Mouse (Mus musculus) heart, adult 8-10 months (tissue): ENCODE data around the gene Gpatch8. TPM values are rescaled to one million over a fixed set of nuclear protein-coding genes. Genes with fewer than 3 reads are reported as not detected.
A peak's percentile ranks its signal among the peaks of the same experiment; 100 is the strongest.

ENCODE experiments used
- DNase-seq: peaks from one replicate; pipeline ENCODE4 v3.0.0; 2022; ENCODE audit warnings: low spot score
- total RNA-seq, 4 experiments: library from RNA; stranded (reverse); gene quantifications; 2 replicates each; pipeline ENCODE4 v1.2.4; 2022

Gene Gpatch8
- total RNA-seq, 4 experiments from 2014 or later, result 16.4 to 22.3 (median 17.8) TPM

DNA sequence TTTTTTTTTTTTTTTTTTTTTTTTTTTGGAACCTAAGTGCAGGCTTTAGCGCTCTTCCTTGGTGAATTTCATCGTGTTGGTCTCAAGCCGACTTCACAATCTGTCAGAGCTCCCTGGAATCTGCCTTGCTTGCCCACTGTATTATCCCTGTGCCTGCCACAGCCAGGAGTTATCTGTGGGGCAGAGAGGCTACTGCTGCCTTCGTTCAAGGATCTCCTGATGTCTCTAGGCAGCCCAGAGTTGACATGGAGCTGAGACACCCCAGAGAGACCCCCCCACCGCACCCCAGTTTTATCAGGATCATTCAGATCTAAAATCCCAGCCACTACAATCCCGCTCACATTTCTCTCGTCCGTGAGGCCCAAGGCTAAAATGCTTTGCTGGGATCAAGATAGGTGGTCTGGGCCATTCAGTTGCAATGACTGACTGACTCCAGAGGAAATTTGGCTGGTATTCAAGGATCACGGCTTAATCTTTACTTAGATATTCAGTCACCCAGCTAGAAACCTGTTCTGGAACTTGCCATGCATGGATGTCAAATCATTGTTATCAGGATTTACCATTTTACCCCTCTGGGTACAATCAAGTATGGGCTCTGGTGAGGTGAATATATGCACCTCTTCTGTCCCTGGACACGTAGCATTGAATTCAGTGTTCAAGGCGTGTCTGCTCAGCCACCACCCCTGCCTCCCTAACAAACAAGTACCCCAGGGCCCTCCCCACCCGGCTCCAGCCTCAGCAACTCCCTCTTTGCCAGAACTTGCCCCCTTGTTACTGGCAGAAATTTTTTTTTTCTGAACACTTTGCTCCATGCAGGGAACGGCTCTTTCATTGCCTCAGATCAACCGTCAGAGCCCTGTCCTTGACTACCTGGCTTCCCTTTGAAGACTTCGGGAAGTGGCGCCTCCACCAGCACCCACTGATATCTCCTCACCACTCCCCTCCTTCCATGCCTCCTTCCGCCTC, 106.9 kb downstream of the Gpatch8 start:
- no peak for DNase-seq

DNA sequence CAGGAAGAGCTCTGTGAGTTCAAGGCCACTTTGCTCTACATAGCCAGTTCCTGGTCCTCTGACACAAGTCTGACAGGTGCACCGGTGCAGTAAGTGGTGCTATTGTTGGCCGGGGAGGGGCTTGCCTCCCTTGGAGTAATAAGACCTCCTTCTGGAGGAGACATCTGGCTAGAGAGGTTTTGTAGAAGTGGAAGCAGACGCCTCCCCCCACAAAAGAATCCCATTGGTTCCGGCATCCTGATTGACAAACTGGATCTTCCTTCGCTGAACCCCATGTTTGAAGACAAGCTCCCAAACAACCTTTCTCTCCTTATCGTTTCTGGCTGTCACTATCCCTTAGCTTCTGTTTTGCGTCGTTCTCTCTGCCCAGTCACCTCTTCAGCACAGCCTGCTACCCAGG, 107.9 kb downstream of the Gpatch8 start:
- DNase-seq, result no peak

DNA sequence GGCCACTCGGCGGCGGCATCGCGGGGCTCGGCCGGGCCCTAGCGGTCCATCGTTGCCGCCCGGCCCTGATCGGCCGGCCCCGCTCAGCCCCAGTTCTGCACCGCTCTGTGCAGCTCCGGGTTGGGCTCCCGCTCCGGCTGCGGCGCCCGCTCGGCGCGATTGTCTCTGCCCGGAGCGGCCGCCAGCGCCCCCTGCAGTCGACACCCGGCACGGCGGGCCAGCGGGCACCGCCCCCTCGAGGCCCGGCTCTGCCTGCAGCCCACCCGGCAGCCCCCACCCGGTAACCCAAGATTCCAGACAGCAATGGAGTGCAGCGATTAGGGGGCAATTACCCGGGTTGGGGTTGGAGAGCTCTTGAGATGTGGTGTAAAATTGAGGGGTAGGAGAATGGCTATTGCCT, 108.7 kb downstream of the Gpatch8 start, which contains the start of gene Fam171a2:
Fam171a2 (minus strand) TSS at position 186 of the 400 bp plus-strand sequence.
- peak; percentile 58 for DNase-seq

GRCm38 (mm10) chr11:102446581-102447461, 109.4 kb downstream of the Gpatch8 start:
- no peak for DNase-seq

- no peak for DNase-seq
Observed at GRCm38 (mm10) chr11:102445891-102446361, 110.3 kb downstream of the Gpatch8 start.

DNA sequence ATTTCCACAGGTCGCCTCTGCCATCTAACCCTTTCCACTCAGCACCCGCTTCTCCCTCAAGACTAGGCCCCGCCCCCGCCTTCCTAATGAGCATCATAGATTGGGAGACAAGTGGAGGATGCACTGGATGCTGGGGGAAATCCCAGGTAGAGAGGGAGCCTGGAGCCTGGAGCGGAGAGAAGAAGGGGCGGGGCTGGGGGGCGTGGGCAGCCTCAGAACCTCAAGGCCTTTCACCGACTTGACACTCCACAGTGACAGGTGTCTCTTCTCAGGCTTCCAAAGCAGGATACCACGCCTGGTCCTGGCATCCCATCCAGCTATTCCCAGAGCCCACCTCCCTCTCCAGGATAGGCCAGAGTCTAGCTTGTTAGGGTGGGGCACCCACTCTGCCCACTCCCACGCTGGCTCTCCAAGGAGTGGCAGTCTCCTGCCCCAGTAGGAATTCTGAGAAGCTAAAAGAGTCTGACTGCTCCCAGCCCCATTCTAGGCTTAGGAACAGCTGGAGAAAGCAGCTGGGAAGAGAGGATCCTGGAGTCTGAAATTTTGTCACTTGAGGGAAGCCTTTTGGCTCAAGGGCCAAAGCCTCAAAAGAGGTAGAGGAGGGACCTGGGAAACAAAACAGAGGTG, 110.8 kb downstream of the Gpatch8 start:
- DNase-seq, result no peak

DNA sequence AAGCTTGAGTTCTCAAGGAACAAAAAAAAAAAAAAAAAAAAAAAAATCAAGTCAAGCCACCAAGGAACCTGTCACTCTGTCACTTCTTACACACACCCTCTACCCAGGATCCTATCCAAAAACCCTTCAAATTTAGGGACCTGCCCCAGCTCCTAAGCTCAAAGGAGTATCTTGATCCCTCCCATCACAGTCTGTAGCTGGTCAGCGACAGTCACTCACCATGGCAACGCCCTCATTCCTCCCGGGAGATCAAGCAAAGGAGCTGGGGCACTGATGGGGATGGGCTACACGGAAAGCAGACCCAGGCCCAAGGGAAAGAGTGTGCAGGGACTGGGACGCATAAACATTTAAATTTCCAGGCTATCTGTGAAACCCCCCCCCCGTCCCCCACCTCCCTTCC, 111.4 kb downstream of the Gpatch8 start:
- no peak for DNase-seq

- no peak for DNase-seq
Observed at GRCm38 (mm10) chr11:102444321-102444720, 111.9 kb downstream of the Gpatch8 start.

- no peak for DNase-seq
Observed at GRCm38 (mm10) chr11:102443740-102444139, 112.5 kb downstream of the Gpatch8 start.

DNA sequence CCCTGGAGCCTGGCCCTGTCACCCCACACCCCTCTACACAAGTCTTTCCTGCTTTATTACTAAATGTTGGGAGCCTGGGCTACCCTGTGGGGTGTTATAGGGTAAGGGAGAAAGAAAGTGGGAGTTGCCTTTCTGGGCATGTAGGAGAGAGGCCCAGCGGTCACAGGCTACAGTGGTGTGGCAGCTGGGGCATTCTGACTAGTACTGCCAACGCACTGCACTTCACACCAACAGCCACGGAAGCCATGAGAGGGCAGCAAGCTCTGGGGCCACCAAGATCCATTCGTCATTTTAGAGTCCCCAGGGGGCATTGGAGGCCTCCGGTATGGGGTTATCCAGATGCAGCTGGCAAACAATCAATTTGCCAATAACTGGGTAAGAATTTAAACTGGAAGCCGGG, 114.1 kb downstream of the Gpatch8 start:
- no peak for DNase-seq

- no peak for DNase-seq
Observed at GRCm38 (mm10) chr11:102441434-102441833, 114.8 kb downstream of the Gpatch8 start.

GRCm38 (mm10) chr11:102440255-102440654, 115.9 kb downstream of the Gpatch8 start:
- DNase-seq, result no peak

GRCm38 (mm10) chr11:102439093-102440082, 116.8 kb downstream of the Gpatch8 start:
- DNase-seq, result no peak

DNA sequence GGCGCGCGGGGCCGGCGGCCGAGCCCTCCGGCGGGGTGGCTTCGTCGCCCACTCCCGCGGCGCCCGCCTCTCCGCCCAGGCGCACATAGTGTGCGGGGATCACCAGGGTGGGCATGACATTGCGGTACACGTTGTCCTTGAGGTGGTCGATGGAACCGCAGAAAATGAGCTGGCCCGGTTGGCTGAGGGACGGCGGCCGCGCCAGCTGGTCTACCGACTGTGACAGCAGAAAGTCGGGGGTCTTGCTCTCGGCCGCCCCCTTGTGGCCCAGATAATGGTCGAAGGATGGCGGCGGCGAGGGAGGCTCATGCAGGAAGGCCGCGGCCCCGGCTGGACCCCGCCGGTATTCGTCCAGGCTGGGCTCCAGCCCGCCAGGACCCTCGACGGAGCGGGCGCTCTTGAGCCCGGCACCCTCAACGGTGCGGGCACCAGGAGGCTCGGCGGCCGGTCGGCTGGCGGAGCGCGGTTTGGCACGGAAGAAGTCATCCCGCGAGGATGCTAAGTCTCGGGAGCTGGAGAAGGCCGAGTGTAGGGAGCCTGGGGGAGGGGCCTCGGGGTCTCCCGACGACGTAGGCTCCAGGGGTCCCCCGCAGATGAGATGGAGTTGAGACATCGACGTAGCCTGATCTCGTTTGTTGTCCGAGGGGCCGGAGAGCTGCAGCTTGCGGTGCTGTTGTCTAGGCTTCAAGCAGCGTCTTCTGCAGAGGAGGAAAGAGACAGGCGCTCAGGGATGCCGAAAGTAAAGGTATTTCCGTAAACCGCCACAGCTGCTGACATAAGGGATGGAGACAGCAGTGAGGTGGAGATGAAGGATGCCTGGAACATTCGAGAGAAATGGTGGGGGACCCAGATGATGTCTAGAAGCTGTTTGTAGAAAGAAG, 117.7 kb downstream of the Gpatch8 start:
- no peak for DNase-seq

- no peak for DNase-seq
Observed at GRCm38 (mm10) chr11:102437120-102438061, 118.8 kb downstream of the Gpatch8 start.

DNA sequence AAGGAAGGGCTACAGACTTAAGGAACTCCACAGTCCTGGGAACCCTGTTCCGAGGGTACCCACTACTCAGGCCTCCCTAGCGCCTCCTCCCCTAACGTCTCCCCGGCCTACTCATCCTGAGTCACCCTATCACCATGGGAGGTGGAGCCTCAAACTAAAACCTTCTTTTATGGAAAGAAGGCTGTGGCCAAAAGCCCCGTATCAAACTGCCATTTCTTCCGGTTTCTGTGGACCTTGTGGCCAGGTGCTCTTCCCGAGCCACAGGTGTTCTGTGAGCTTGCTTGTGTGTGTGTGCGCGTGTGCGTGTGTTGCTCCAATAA, 119.8 kb downstream of the Gpatch8 start:
- no peak for DNase-seq

DNA sequence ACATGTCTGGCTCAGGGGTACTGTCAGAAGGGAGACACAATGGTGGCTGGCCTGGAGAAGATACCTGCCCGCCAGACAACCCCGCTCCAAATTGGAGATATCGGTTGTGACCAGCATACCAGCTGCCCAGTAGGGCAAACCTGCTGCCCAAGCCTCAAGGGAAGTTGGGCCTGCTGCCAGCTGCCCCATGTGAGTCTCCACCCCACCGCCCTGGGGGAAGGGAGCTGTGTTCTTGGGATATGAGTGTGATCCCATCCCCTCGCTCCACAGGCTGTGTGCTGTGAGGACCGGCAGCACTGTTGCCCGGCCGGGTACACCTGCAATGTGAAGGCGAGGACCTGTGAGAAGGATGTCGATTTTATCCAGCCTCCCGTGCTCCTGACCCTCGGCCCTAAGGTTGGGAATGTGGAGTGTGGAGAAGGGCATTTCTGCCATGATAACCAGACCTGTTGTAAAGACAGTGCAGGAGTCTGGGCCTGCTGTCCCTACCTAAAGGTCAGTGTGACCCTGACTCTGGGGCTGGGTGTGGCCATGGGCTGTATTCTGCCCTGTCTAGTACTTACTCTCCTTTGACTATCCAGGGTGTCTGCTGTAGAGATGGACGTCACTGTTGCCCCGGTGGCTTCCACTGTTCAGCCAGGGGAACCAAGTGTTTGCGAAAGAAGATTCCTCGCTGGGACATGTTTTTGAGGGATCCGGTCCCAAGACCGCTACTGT, 120.3 kb downstream of the Gpatch8 start:
- DNase-seq, result no peak
